ENCODE assay signal across 15 mouse cellular contexts in genomic region chr1:52470326-52470725, GRCm38 (mm10). TPM values are rescaled to one million over a fixed set of nuclear protein-coding genes. Genes with fewer than 3 reads are reported as not detected.
DNase-seq lines count a peak whose midpoint lies in the region; ATAC-seq and TF ChIP-seq lines count a peak whose summit lies in the region.
"Had no signal": no experiment of that assay in that cellular context is flagged by ENCODE, and none has a peak within 500 bp of the region (broad histone marks: within the 10 kb centered on the region; RNA-seq: fewer than 3 reads in every experiment).

No protein-coding gene starts in this region.

- no peak overlapping the region for H3K4me3 ChIP-seq in hindbrain, embryonic 11.5 days (ENCODE audit: low read depth, low read length)
- no peak overlapping the region for H3K4me3 ChIP-seq in hindbrain, embryonic 10.5 days
- no peak overlapping the region for H3K4me3 ChIP-seq in intestine, postnatal 0 days (ENCODE audit: low read depth, low read length)

- peak; percentile 39; the same call in 1 of the 2 replicates for ATAC-seq in hindbrain, embryonic 11.5 days (ENCODE audit: low FRiP score)
- 0 out of 2 replicates have a peak, but pooled peaks have one; percentile 9 for ATAC-seq in granulocyte monocyte progenitor cell, adult 5-6 weeks (replicated peaks; ENCODE audit: poor library complexity, severe bottlenecking)
- no peak for ATAC-seq in intestine, postnatal 0 days

- peak overlapping the region; percentile 58; the same call in 1 of the 2 replicates for H3K27ac ChIP-seq in hindbrain, embryonic 11.5 days (ENCODE audit: low read depth, low read length)
- H3K27ac ChIP-seq in hindbrain, embryonic 10.5 days, result no peak overlapping the region
- no peak overlapping the region for H3K27ac ChIP-seq in intestine, postnatal 0 days (ENCODE audit: low read depth, low read length)
- H3K27ac ChIP-seq: stomach, postnatal 0 days had no signal

- 67% methylated on average over 4 of the region's 4 CpGs for WGBS in hindbrain, embryonic 11.5 days
- WGBS in hindbrain, embryonic 10.5 days, result 84% methylated on average over 4 of the region's 4 CpGs
- WGBS in intestine, postnatal 0 days, result 63% methylated on average over 4 of the region's 4 CpGs

- no peak for TF ChIP-seq CTCF in intestine, postnatal 0 days (IDR thresholded peaks at IDR 0.05; ENCODE audit: low read depth)

- DNase-seq in hindbrain, embryonic 11.5 days (ENCODE audit: low spot score), result peak; percentile 8
- no peak for DNase-seq in hindbrain, embryonic 10.5 days (ENCODE audit: low spot score)
- DNase-seq in A20 (ENCODE audit: low read depth, low spot score), result peak; percentile 30
- peak; percentile 17 for DNase-seq in mesoderm, embryonic 11.5 days (ENCODE audit: low read depth, low spot score)
- no peak for DNase-seq in urinary bladder, postnatal 4 days (ENCODE audit: low spot score in 2 of 2)
- DNase-seq: cerebellum, postnatal 10 days; gastrocnemius, postnatal 10 days; kidney, adult 9 months; kidney, postnatal 36 days; liver; lung, adult 18-20 months; thymus, postnatal 14 days had no signal

- H3K9ac ChIP-seq in hindbrain, embryonic 11.5 days (ENCODE audit: low read depth, low read length), result no peak overlapping the region
- H3K9ac ChIP-seq in intestine, postnatal 0 days (ENCODE audit: low read depth, low read length), result no peak overlapping the region

- no peaks in the 10 kb centered on the region for H3K36me3 ChIP-seq in hindbrain, embryonic 11.5 days (ENCODE audit: control insufficient read depth, insufficient read depth, low read length)
- H3K36me3 ChIP-seq in hindbrain, embryonic 10.5 days, result peaks cover 5% of the 10 kb centered on the region; the same call in 1 of the 2 replicates
- H3K36me3 ChIP-seq in intestine, postnatal 0 days (ENCODE audit: control insufficient read depth, insufficient read depth), result peaks cover 24% of the 10 kb centered on the region

- H3K4me2 ChIP-seq in hindbrain, embryonic 11.5 days (replicated peaks; ENCODE audit: low read depth, low read length), result no peak overlapping the region
- no peak overlapping the region for H3K4me2 ChIP-seq in intestine, postnatal 0 days (replicated peaks; ENCODE audit: low read depth)

- H3K27me3 ChIP-seq in hindbrain, embryonic 11.5 days (ENCODE audit: control insufficient read depth, insufficient read depth, low read length), result no peaks in the 10 kb centered on the region
- no peaks in the 10 kb centered on the region for H3K27me3 ChIP-seq in hindbrain, embryonic 10.5 days (ENCODE audit: insufficient read depth, poor library complexity, severe bottlenecking)
- H3K27me3 ChIP-seq in intestine, postnatal 0 days (replicated peaks; ENCODE audit: control insufficient read depth, insufficient read depth, low read length), result no peaks in the 10 kb centered on the region

- no peaks in the 10 kb centered on the region for H3K4me1 ChIP-seq in hindbrain, embryonic 11.5 days (replicated peaks; ENCODE audit: control insufficient read depth, insufficient read depth, low read length)
- 0 out of 2 replicates have a peak, but pooled peaks cover 7% of the 10 kb centered on the region for H3K4me1 ChIP-seq in hindbrain, embryonic 10.5 days (replicated peaks)
- no peaks in the 10 kb centered on the region for H3K4me1 ChIP-seq in intestine, postnatal 0 days (replicated peaks; ENCODE audit: control insufficient read depth, insufficient read depth, low read length)

- no peaks in the 10 kb centered on the region for H3K9me3 ChIP-seq in hindbrain, embryonic 11.5 days (ENCODE audit: control insufficient read depth, low read length)
- H3K9me3 ChIP-seq in hindbrain, embryonic 10.5 days, result no peaks in the 10 kb centered on the region
- H3K9me3 ChIP-seq in intestine, postnatal 0 days (ENCODE audit: control insufficient read depth), result no peaks in the 10 kb centered on the region

RNA-seq across cellular contexts. Expression of gene Nab1, which starts 30.2 kb away (rescaled TPM):
- 9.2 and 10.0 TPM in 2 replicates for polyA plus RNA-seq in hindbrain, embryonic 11.5 days (2014; fragmentation: Nextera tagmentation; extraction: Ambion mirVana)
- 3.8 and 4.3 TPM in 2 replicates for polyA plus RNA-seq in hindbrain, embryonic 10.5 days (2016; fragmentation: Nextera tagmentation; extraction: Ambion mirVana)
- 27.4 and 30.8 TPM in 2 replicates for total RNA-seq in granulocyte monocyte progenitor cell, adult 5-6 weeks (2014; fragmentation: Nextera tagmentation)
- 28.0 and 35.1 TPM in 2 replicates for total RNA-seq in granulocyte monocyte progenitor cell, adult 5-6 weeks (2017)
- polyA plus RNA-seq in intestine, postnatal 0 days (2015; fragmentation: Nextera tagmentation; extraction: Ambion mirVana), result 10.3 and 11.2 TPM in 2 replicates

Comparison
In these comparisons a context has a peak if more than half of its experiments do, and no peak if none do; other contexts are left out.
1. DNase-seq: peak in hindbrain, embryonic 11.5 days (single experiment), A20 (single experiment) and mesoderm, embryonic 11.5 days (single experiment); none in hindbrain, embryonic 10.5 days (single experiment) and urinary bladder, postnatal 4 days (0 of 2).